Mouse (Mus musculus) liver, postnatal 0 days (tissue): ENCODE measurements at regions not wholly inside any gene's neighbourhood (a gene's known extent, or its start where the extent isn't known, plus 50 kb on each side); places are given as distances from the start of the nearest gene placed in this dataset.

Experiments used
- CTCF ChIP-seq: sonication (generic); IDR thresholded peaks from 2 replicates; pipeline ENCODE4 v1.5.1; 2016; ENCODE audit warnings: antibody characterized with exemption, low read depth
- EP300 ChIP-seq: IDR thresholded peaks from 2 replicates; pipeline ENCODE4 v1.6.1; 2016; ENCODE audit warnings: antibody characterized with exemption, low read depth, mild to moderate bottlenecking

- TF ChIP-seq CTCF: no peak
- TF ChIP-seq EP300: no peak
Observed at GRCm38 (mm10) chr10:96974326-96974977, 357.6 kb downstream of the Btg1 start.
